Mouse (Mus musculus) WW6 (cell line): ENCODE measurements at regions not wholly inside any gene's neighbourhood (a gene's known extent, or its start where the extent isn't known, plus 50 kb on each side); places are given as distances from the start of the nearest gene placed in this dataset.

Source experiments
- DNase-seq: peaks from one replicate; pipeline ENCODE4 v3.0.0-alpha.2; 2013; ENCODE audit warnings: low read depth, low spot score

GRCm38 (mm10) chr4:125203521-125203920 is 75.9 kb upstream of the Zc3h12a start:
- no peak for DNase-seq

DNA sequence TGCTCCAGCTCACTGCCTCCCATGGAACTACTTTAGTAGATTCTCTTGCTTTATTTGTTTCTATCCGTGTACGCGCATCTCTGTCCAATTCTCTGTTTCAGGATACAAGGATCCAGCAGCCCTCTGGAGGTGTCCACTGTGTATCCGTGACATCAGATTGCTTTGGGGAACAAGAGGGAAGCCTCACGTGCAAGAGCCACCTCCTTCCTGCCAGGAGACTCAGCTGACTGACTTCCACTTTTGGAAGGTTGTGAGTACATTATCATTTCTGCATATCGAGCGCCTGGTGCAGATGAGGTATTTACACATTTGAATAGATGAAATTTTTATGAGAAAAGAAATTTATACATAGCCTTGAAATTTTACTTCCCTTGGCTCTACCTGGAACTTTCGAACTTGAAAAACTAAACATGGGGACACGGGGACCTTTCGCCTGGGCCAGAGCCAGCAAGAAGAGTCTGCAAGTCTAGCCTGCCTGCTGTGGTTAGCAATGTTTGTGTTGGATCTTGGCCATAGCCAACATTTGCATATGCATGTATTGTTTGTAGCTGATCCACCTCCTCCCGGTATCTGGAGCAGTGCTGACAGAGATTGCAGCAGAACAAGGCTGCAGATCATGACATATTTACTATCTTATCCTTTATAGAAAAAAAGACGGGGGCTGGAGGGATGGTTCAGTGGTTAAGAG is 74.1 kb upstream of the Zc3h12a start:
- DNase-seq = no peak

DNA sequence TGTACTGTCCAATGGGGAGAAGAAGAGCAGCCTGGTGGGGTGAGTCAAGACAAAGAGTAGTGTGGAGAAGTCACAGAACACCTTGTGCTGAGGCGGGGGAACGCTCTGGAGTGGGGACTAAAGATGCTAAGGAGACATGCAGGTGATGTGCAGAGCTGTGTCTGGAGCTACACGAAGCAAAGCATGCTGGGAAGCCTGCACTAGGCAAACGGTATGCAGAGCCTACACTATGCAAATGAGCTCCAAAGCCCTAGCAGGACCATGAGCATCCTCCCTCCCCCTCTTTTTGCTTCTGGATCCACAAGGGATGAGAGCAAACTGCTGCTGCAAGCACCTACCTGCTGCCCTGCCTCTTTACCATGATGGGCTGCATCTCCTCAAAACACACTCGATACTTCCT is 73.1 kb upstream of the Zc3h12a start:
- DNase-seq = no peak

DNA sequence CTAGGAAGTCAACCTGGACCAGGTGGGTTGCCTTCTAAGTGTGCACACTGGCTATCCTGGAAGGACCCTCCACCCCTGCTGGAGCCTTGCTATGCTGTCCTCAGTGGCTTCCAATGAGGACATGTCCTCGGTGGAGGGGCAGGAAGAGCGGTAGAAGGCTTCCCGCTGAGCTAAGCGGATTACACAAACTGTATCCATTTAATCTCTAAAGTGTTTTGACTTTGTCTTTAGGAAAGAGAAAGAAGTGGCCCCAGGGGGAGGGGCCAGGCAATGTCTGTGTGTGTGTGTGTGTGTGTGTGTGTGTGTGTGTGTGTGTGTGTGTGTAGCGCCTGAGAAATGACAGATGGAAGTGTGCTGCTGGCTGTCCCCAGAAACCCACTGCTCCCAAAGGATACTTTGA is 71.6 kb upstream of the Zc3h12a start:
- DNase-seq = no peak

DNA sequence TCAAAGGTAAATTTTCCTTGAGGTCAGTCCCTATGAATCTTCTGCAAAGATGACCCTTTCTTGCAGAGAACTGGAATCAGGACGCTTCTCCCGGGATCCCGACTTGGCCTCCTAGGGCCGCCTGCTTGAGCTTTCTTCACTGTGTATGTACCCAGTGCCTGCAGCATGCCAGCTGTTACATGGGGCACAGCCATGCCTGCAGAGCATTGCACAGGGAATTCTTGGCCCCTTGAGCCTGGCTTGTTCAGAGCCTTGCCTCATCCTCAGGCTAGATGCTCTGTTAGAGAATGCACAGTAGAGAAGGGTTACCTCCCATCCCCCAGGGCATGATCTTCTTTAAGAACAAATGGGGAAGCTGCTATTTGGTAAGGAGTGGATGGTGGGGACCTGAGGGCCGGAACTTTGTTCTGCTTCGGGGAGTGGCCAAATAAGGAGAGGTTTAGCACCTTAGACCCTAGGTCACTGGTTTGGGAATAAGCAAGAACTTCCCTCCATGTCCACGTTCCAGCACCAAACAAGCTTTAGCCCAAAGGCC is 68.3 kb upstream of the Zc3h12a start:
- no peak for DNase-seq

DNA sequence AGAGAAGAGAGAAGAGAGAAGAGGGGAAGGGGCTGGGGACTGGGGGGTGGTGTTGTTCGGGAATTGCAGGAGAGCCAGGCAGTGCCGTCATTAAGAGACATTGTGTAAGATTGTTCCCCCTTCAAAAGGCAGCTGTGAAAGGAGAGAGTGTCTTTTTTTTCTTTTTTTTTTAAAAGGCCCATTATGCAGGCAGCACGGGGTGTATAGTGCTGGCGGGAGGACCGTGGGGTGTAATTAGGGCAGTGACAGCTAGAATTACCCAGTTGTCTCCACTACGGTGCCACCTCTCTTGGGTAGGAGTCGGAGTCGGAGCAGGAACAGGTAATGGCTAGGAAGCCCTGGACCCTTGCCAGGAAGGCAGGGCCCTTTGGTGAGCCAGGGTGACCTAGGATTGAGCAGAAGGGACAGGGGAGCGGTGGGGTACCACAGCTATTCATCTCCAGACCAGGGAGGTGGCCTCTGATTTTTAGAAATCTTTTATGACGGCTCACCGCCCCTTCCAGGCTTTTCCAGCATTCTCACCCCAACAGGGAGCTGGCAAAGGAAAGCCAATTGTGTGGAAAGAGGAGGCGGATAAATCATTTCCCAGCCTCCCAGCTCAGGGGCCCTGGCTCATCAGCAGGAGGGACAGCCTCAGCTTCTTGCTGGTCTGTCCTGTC is 67.2 kb upstream of the Zc3h12a start:
- DNase-seq = no peak

DNA sequence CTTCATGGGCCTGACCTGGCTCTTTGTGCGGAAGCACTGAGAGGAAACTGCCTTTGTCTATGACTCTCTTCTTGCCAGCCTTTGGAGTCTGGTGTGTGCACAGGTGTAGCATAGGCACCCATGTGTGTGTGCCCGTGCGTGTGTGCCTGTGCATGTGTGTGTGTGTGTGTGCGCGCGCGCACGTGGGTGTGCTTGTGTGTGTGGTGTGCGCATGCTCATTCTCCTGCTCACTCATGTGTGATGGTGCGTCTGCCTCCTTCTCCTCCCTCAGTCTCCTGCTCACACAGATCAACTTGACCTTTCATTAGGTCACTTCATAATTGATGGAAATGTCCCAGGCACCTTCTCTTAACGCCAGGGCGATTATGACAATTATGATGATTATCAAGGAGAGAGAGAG is 66.7 kb upstream of the Zc3h12a start:
- no peak for DNase-seq

DNA sequence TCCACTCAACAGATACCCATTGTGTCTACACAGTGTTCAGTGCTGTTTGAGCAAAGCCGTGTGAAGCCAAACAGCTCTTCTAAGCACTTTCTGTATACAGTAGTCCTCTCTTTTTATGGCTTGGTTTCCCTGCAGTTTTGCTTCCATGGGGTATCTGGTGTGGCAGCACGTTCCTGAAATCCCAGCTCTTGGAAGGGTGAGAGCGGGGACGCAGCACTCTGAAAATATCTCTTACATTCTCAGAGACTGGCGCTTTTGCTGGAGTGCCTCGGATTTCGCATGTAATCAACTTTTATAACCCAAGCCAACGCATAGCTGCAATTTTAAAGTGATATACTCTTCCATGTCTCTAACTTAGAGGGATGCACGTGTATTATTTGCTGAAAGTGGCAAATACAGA is 64.0 kb upstream of the Zc3h12a start:
- DNase-seq = no peak

DNA sequence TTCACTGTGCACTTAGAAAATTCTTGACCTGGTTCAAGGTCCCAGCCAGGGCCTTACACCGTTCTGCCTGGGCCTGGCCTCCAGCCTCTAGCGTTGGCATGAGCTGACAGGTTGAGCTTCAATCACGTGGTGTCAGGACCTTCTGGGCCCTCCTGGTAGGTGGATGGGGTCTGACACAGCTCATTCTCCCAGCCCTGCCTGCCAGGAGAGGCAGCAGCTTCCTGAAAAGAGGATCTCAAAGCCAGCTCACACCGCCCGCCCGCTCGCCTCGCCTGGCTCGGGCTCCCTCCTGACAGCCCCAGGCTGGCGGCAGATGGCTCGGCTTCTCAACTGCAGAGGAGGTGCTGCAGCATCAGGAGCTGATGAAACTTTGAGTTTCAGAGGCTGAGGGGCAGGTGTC is 63.4 kb upstream of the Zc3h12a start:
- peak; percentile 38 for DNase-seq

DNA sequence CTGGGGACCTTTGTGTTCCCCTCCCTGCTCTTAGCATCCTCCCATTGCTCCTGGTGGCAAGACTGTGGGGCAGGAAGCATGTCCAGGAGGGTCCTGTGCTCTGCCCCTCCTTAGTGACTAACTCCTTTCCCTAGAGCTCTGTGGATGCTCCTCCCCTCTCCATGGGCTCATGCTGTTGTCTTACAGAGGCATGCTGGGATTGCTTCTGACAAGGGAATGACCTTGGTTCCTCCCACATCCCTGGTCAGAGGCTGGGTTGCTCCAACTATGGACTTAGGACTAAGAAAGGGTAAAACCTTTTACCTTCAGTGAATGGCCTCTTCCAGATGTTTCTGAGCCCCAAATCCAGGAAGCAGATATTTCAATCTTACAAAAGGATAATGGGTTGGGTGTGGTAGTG is 62.3 kb upstream of the Zc3h12a start:
- no peak for DNase-seq

GRCm38 (mm10) chr4:125186246-125186645 is 58.6 kb upstream of the Zc3h12a start:
- no peak for DNase-seq

- DNase-seq = no peak
Measured at GRCm38 (mm10) chr4:125185076-125185475, 57.4 kb upstream of the Zc3h12a start.

DNA sequence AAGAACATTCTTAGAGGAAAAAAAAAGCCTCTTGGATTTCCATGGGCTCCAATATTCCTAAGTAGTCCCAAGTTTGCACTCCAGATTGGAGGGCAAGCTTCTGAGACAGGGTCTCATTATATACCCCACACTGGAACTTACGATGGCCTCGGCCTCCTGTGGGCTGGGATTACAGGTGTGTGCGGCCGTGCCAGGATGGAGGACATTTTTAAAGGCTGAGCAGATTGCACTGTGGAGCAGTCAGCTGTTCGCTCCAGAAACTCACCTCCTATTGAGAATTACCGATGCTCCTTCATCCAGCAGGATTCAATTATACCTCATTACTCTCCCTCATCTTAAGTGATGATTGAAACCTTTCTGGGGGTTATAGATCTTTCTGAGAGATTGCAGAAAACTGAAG is 53.3 kb upstream of the Zc3h12a start:
- DNase-seq = no peak

DNA sequence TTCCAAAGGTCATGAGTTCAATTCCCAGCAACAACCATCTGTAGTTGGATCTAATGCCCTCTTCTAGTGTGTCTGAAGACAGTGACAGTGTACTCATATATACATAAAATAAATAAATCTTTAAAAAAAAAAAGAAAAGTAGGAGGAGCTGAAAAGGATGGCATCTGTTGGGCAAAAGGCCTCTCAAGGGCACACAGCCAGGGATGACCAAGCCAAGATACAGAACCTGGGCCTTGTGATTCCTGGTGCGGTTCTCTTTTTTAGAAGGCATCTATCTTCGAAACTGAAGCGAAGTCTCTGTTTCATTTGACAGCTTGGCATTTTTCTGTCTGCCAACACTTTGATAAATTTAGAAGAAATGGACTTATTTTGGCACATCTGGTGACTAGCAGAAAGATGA is 50.9 kb upstream of the Zc3h12a start:
- no peak for DNase-seq

- DNase-seq = no peak
Measured at GRCm38 (mm10) chr4:125177666-125178065, 50.0 kb upstream of the Zc3h12a start.
